Mouse (Mus musculus) neural tube, embryonic 12.5 days (tissue): Measurements from ENCODE around the gene Nkx2-5. TPM values are rescaled to one million over a fixed set of nuclear protein-coding genes. Genes with fewer than 3 reads are reported as not detected.

ENCODE experiments used
- ATAC-seq: fragments of 200-750 bp; cut with Nextera tagmentation; 2 replicates; pipeline ENCODE4 v1.8.0; 2017; ENCODE audit warnings: low read depth, mild to moderate bottlenecking, moderate TSS enrichment, moderate library complexity; ENCODE audit not compliant: low FRiP score
- H3K27ac ChIP-seq: fragments of 300-500 bp; sonication (generic); 2 replicates; pipeline ENCODE4 v1.5.1; 2016
- H3K27me3 ChIP-seq: fragments of 300-500 bp; sonication (generic); replicated peaks from 2 replicates; pipeline ENCODE4 v1.6.1; 2016; ENCODE audit warnings: mild to moderate bottlenecking
- H3K36me3 ChIP-seq: fragments of 300-500 bp; sonication (generic); 2 replicates; pipeline ENCODE4 v1.6.1; 2016; ENCODE audit warnings: mild to moderate bottlenecking
- H3K4me1 ChIP-seq: fragments of 300-500 bp; sonication (generic); 2 replicates; pipeline ENCODE4 v1.6.1; 2016
- H3K4me2 ChIP-seq: fragments of 300-500 bp; sonication (generic); replicated peaks from 2 replicates; pipeline ENCODE4 v1.6.1; 2016; ENCODE audit warnings: mild to moderate bottlenecking
- H3K4me3 ChIP-seq: fragments of 300-500 bp; sonication (generic); 2 replicates; pipeline ENCODE4 v1.5.1; 2016
- H3K9ac ChIP-seq: fragments of 300-500 bp; sonication (generic); 2 replicates; pipeline ENCODE4 v1.6.1; 2016; ENCODE audit warnings: mild to moderate bottlenecking
- H3K9me3 ChIP-seq: fragments of 300-500 bp; sonication (generic); 2 replicates; pipeline ENCODE4 v1.6.1; 2016; ENCODE audit warnings: mild to moderate bottlenecking
- WGBS: fragments of 180-500 bp; shearing (Covaris S2); methylation state at CpG from one replicate; pipeline ENCODE4 v1.1.7; 2016; 5-methylcytosine and 5-hydroxymethylcytosine counted together
- polyA plus RNA-seq: library from polyadenylated mRNA; unstranded; fragments of >200 nt; fragmentation: Nextera tagmentation; extraction: Ambion mirVana; gene quantifications from 2 replicates; pipeline ENCODE4 v1.2.1, GENCODE M21; 2016

Gene Nkx2-5
- 0.22 TPM in 1 of 2 replicates, not detected in the other for polyA plus RNA-seq

GRCm38 (mm10) chr17:26844909-26845148 is at the start of gene Nkx2-5:
Gene Nkx2-5, minus strand, starts transcription at chr17:26845009.
- peaks cover 87% of the 10 kb centered on the region for H3K27me3 ChIP-seq
- 0 out of 2 replicates have a peak within 1 kb of the TSS, but pooled peaks have one; percentile 1 for H3K4me3 ChIP-seq
- WGBS = 0% methylated on average over 5 of the region's 5 CpGs
- no peak within 1 kb of the TSS for H3K27ac ChIP-seq
- peak within 1 kb of the TSS; percentile 36; the same call in 1 of the 2 replicates for H3K4me2 ChIP-seq
- no peaks in the 10 kb centered on the region for H3K36me3 ChIP-seq
- H3K9me3 ChIP-seq = no peaks in the 10 kb centered on the region
- ATAC-seq = no peak
- peaks cover 9% of the 10 kb centered on the region for H3K4me1 ChIP-seq
- H3K9ac ChIP-seq = no peak within 1 kb of the TSS

DNA sequence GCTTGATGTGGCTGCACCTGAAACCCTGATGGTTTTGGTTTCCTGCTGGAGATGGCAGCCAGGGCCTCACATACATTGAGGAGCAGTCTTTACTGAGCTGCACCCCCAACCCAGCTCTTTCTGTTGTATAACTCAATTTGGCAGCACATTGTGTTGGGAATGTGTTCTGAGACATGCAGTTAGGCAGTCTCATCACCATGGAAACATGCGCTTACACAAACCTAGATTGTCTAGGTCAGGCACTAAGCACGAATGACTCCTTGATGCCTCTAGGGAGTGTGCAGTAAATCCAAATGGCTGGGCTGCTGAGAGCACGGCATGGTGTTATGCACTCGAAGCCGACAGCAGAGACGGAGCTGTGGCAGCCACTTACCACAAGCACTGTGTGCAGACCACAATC is 49.5 kb upstream of the Nkx2-5 start:
- no peaks in the 10 kb centered on the region for H3K9me3 ChIP-seq
- no peak for ATAC-seq
- H3K27me3 ChIP-seq = no peaks in the 10 kb centered on the region; the same call in none of the 2 replicates
- no peak overlapping the region for H3K9ac ChIP-seq
- peaks cover 5% of the 10 kb centered on the region; the same call in 1 of the 2 replicates for H3K4me1 ChIP-seq
- H3K4me2 ChIP-seq = no peak overlapping the region
- WGBS = 65% methylated on average over 6 of the region's 6 CpGs
- H3K36me3 ChIP-seq = no peaks in the 10 kb centered on the region
- no peak overlapping the region for H3K27ac ChIP-seq
- H3K4me3 ChIP-seq = no peak overlapping the region

- no peak overlapping the region for H3K27ac ChIP-seq
- H3K4me2 ChIP-seq = no peak overlapping the region
- H3K36me3 ChIP-seq = no peaks in the 10 kb centered on the region
- no peaks in the 10 kb centered on the region for H3K9me3 ChIP-seq
- no peak for ATAC-seq
- no peak overlapping the region for H3K9ac ChIP-seq
- H3K4me3 ChIP-seq = no peak overlapping the region
- WGBS = 63% methylated on average over 6 of the region's 6 CpGs
- no peaks in the 10 kb centered on the region; the same call in none of the 2 replicates for H3K27me3 ChIP-seq
- H3K4me1 ChIP-seq = peaks cover 5% of the 10 kb centered on the region; the same call in 1 of the 2 replicates
These were observed 48.7 kb upstream of the Nkx2-5 start for GRCm38 (mm10) chr17:26893492-26893891.

GRCm38 (mm10) chr17:26892635-26893375 is 48.0 kb upstream of the Nkx2-5 start:
- no peak overlapping the region for H3K4me3 ChIP-seq
- H3K36me3 ChIP-seq = no peaks in the 10 kb centered on the region
- peak overlapping the region; percentile 8; the same call in 1 of the 2 replicates for H3K9ac ChIP-seq
- H3K27me3 ChIP-seq = no peaks in the 10 kb centered on the region; the same call in none of the 2 replicates
- peaks cover 5% of the 10 kb centered on the region; the same call in 1 of the 2 replicates for H3K4me1 ChIP-seq
- 70% methylated on average over 16 of the region's 16 CpGs for WGBS
- H3K4me2 ChIP-seq = no peak overlapping the region
- ATAC-seq = no peak
- H3K27ac ChIP-seq = no peak overlapping the region
- no peaks in the 10 kb centered on the region for H3K9me3 ChIP-seq

GRCm38 (mm10) chr17:26887926-26888325 is 43.1 kb upstream of the Nkx2-5 start:
- Histone ChIP-seq H3K4me1 (peaks cover 23% of the 10 kb centered on the region), H3K4me3 (no peak overlapping the region)

DNA sequence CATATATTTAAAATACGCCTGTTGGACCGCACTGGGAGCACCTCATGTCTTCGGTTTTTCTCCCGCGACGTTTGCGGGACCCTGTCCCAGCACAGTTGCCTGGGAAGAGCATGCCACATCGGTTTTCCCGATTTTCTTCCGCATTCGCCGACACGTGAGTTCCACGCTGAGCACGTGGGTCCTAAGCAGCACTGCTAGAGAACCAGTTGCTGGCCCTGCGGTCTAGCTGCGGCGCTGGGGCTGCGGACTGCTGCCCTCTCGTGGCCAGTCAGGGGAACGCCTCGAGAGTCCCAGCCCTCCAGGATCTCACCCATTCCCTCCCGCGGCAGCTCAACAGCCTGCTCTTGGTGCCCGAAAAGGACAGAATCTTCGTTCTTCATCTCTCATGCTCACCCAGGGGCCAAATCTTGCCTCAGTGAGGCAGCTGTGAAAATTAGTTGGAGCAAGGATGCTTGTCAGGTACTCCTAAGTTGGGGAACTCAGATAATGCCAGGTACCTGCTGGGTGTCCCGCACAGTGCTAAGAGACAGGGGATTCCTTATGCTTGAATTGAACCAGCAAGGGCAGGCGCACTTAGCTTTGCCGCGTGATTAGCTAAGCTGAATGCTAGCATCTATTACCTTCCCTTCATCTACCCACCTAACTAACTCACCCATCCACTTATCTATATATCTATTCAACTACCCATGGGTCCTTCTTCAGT is 41.4 kb upstream of the Nkx2-5 start:
- no peaks in the 10 kb centered on the region for H3K27me3 ChIP-seq
- no peak overlapping the region for H3K27ac ChIP-seq
- no peaks in the 10 kb centered on the region for H3K36me3 ChIP-seq
- peaks cover 18% of the 10 kb centered on the region for H3K4me1 ChIP-seq
- WGBS = 9% methylated on average over 30 of the region's 30 CpGs
- peak overlapping the region; percentile 63 for H3K4me2 ChIP-seq
- ATAC-seq = peak; percentile 82
- peak overlapping the region; percentile 29; the same call in 1 of the 2 replicates for H3K9ac ChIP-seq
- H3K9me3 ChIP-seq = no peaks in the 10 kb centered on the region
- H3K4me3 ChIP-seq = peak overlapping the region; percentile 31

More at GRCm38 (mm10) chr17:26887926-26888325, 43.1 kb upstream of the Nkx2-5 start:
- no peak overlapping the region for H3K27ac ChIP-seq
- ATAC-seq = no peak
- no peak overlapping the region for H3K9ac ChIP-seq
- no peaks in the 10 kb centered on the region for H3K9me3 ChIP-seq
- 35% methylated on average over 3 of the region's 3 CpGs for WGBS
- H3K4me2 ChIP-seq = no peak overlapping the region
- no peaks in the 10 kb centered on the region; the same call in 1 of the 2 replicates for H3K27me3 ChIP-seq
- no peaks in the 10 kb centered on the region for H3K36me3 ChIP-seq

- Histone ChIP-seq H3K27me3 (no peaks in the 10 kb centered on the region), H3K9ac (peak overlapping the region; percentile 29; the same call in 1 of the 2 replicates), H3K27ac (no peak overlapping the region), H3K4me2 (peak overlapping the region; percentile 63), H3K9me3 (no peaks in the 10 kb centered on the region), H3K4me1 (peaks cover 18% of the 10 kb centered on the region), H3K4me3 (peak overlapping the region; percentile 31), H3K36me3 (no peaks in the 10 kb centered on the region)
- 23% methylated on average over 25 of the region's 25 CpGs for WGBS
- ATAC-seq = 0 out of 2 replicates have a peak, but pooled peaks have one; percentile 37
These were observed 40.5 kb upstream of the Nkx2-5 start for GRCm38 (mm10) chr17:26884995-26885926.

GRCm38 (mm10) chr17:26883585-26883984 is 38.8 kb upstream of the Nkx2-5 start:
- Histone ChIP-seq H3K27ac (no peak overlapping the region), H3K36me3 (no peaks in the 10 kb centered on the region), H3K9me3 (no peaks in the 10 kb centered on the region), H3K4me1 (peaks cover 18% of the 10 kb centered on the region), H3K9ac (no peak overlapping the region), H3K4me2 (no peak overlapping the region), H3K4me3 (no peak overlapping the region), H3K27me3 (no peaks in the 10 kb centered on the region)
- 81% methylated on average over 6 of the region's 6 CpGs for WGBS
- ATAC-seq = no peak

DNA sequence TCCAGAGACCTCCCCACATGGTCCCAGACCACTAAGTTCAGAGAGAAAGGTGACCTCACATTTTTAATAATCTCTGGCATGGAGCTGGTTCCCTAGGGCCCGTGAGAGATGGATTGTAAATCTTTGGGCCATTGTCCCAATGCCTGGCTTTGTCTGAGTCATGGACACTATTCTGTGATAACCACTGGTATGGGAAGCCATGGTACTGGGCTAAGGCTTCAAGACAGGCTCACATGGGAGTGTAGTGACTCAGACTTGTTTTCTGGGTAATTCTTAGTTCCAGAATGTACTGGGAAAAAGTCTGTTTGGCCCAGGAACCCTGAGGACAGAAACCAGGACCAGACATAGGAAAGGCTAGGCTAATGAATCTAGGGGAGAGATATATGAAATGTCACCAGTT is 37.9 kb upstream of the Nkx2-5 start:
- Histone ChIP-seq H3K4me3 (no peak overlapping the region), H3K4me2 (no peak overlapping the region), H3K36me3 (no peaks in the 10 kb centered on the region), H3K4me1 (peaks cover 18% of the 10 kb centered on the region), H3K9me3 (no peaks in the 10 kb centered on the region), H3K9ac (no peak overlapping the region), H3K27ac (no peak overlapping the region), H3K27me3 (no peaks in the 10 kb centered on the region)
- no peak for ATAC-seq
- 64% methylated on average over 1 of the region's 1 CpGs for WGBS

DNA sequence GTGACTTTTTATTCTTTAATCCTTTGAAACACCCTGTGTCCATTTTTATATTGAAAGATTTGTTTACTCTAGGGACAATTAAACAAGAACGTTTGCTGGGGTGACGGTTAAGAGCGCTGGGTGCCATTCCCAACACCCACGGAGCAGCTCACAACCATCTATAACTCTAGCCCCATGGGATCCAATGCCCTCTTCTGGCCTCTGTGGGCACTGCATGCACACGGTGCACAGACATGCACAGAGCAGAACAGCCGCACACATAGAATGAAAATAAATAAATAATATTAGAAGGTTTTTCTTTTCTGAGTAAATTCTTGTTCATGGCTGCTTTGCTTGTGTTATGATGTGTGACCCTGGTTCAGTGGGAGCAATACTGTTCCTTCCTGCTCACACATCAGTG is 34.4 kb upstream of the Nkx2-5 start:
- H3K4me3 ChIP-seq = no peak overlapping the region
- H3K4me2 ChIP-seq = no peak overlapping the region
- 0 out of 2 replicates have a peak, but pooled peaks cover 2% of the 10 kb centered on the region for H3K4me1 ChIP-seq
- WGBS = 92% methylated on average over 6 of the region's 6 CpGs
- H3K9me3 ChIP-seq = no peaks in the 10 kb centered on the region
- H3K36me3 ChIP-seq = no peaks in the 10 kb centered on the region
- no peaks in the 10 kb centered on the region for H3K27me3 ChIP-seq
- ATAC-seq = no peak
- no peak overlapping the region for H3K27ac ChIP-seq
- H3K9ac ChIP-seq = no peak overlapping the region

- 84% methylated on average over 7 of the region's 7 CpGs for WGBS
- no peak for ATAC-seq
These were observed 33.1 kb upstream of the Nkx2-5 start for GRCm38 (mm10) chr17:26877927-26878326.

More at GRCm38 (mm10) chr17:26877927-26878326, 33.1 kb upstream of the Nkx2-5 start:
- no peaks in the 10 kb centered on the region for H3K4me1 ChIP-seq
- H3K4me2 ChIP-seq = no peak overlapping the region
- no peak overlapping the region for H3K4me3 ChIP-seq
- H3K27me3 ChIP-seq = no peaks in the 10 kb centered on the region
- no peaks in the 10 kb centered on the region for H3K9me3 ChIP-seq
- H3K27ac ChIP-seq = no peak overlapping the region
- H3K36me3 ChIP-seq = no peaks in the 10 kb centered on the region
- H3K9ac ChIP-seq = no peak overlapping the region
